21 mouse cellular contexts compared by ENCODE assay signal in the genomic region with DNA sequence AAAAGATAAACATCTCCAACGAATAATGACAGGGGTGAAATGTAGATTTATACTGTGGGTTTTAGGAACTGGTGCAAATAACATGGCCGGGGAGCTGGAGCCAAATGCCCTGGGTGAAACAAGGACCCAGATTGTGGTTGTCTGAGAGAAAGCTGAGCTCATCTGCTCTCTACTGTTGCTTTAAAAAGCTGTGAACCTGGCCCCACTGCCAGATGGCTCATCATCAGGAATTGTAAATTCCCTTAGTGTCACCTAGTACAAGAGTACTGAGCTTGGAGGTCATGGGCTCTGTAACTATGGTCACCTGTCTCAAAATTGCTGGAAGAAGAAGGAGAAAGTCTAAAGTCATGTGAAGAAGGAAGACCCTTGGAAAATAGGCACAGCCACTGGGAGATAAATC.
"Had no signal": no experiment of that assay in that cellular context is flagged by ENCODE, and none has a peak within 500 bp of the region (broad histone marks: within the 10 kb centered on the region; RNA-seq: fewer than 3 reads in every experiment).

No protein-coding gene starts in this region.

- H3K36me3 ChIP-seq: limb, embryonic 12.5 days; limb, embryonic 15.5 days; midbrain, embryonic 12.5 days; midbrain, embryonic 15.5 days; neural tube, embryonic 12.5 days; neural tube, embryonic 15.5 days had no signal

- H3K4me3 ChIP-seq: limb, embryonic 12.5 days; limb, embryonic 15.5 days; midbrain, embryonic 12.5 days; midbrain, embryonic 15.5 days; neural tube, embryonic 12.5 days; neural tube, embryonic 15.5 days had no signal

- H3K27me3 ChIP-seq: limb, embryonic 12.5 days; limb, embryonic 15.5 days; midbrain, embryonic 12.5 days; midbrain, embryonic 15.5 days; neural tube, embryonic 12.5 days; neural tube, embryonic 15.5 days had no signal

- H3K4me2 ChIP-seq: limb, embryonic 12.5 days; limb, embryonic 15.5 days; liver, embryonic 11.5 days; lung, embryonic 14.5 days; midbrain, embryonic 12.5 days; midbrain, embryonic 15.5 days; neural tube, embryonic 12.5 days; neural tube, embryonic 15.5 days had no signal

- H3K9me3 ChIP-seq: limb, embryonic 12.5 days; limb, embryonic 15.5 days; midbrain, embryonic 12.5 days; midbrain, embryonic 15.5 days; neural tube, embryonic 12.5 days; neural tube, embryonic 15.5 days had no signal

- ATAC-seq: liver, postnatal 0 days; lung, postnatal 0 days; midbrain, embryonic 15.5 days had no signal

- DNase-seq: kidney, postnatal 14 days; kidney, postnatal 4 days; left cerebral cortex, postnatal 4 days; liver, postnatal 0 days; lung, embryonic 14.5 days; right cerebral cortex, adult 18-20 months; right cerebral cortex, postnatal 14 days; right cerebral cortex, postnatal 4 days; spleen, adult 18-20 months; thymus, adult 18-20 months; thymus, postnatal 36 days had no signal

- H3K27ac ChIP-seq: limb, embryonic 12.5 days; limb, embryonic 15.5 days; liver, embryonic 14.5 days; macrophage; midbrain, embryonic 12.5 days; midbrain, embryonic 15.5 days; neural tube, embryonic 12.5 days; neural tube, embryonic 15.5 days had no signal

- H3K4me1 ChIP-seq: limb, embryonic 15.5 days; midbrain, embryonic 12.5 days; midbrain, embryonic 15.5 days; neural tube, embryonic 12.5 days; neural tube, embryonic 15.5 days had no signal

- H3K9ac ChIP-seq: limb, embryonic 12.5 days; limb, embryonic 15.5 days; liver, embryonic 14.5 days; liver, postnatal 0 days; lung, embryonic 14.5 days; midbrain, embryonic 12.5 days; midbrain, embryonic 15.5 days; neural tube, embryonic 12.5 days; neural tube, embryonic 15.5 days had no signal
